Mouse (Mus musculus): ENCODE measurements at regions not wholly inside any gene's neighbourhood (a gene's known extent, or its start where the extent isn't known, plus 50 kb on each side); places are given as distances from the start of the nearest gene placed in this dataset.

GRCm38 (mm10) chr14:46088968-46089691, 290.1 kb upstream of the Gm15217 start:
- Histone ChIP-seq H3K36me3 (no peaks in the 10 kb centered on the region), H3K4me3 (no peak overlapping the region), H3K4me1 (peaks cover 7% of the 10 kb centered on the region; the same call in 1 of the 2 replicates), H3K9ac (no peak overlapping the region), H3K27me3 (replicated peaks) (no peaks in the 10 kb centered on the region), H3K27ac (replicated peaks) (no peak overlapping the region), H3K4me2 (no peak overlapping the region), H3K9me3 (no peaks in the 10 kb centered on the region)
- 67% methylated on average over 12 of the region's 12 CpGs for WGBS
- no peak for ATAC-seq (ENCODE audit: extremely low read depth, insufficient number of reproducible peaks, low FRiP score, low TSS enrichment)

- no peak for ATAC-seq (ENCODE audit: extremely low read depth, insufficient number of reproducible peaks, low FRiP score, low TSS enrichment)
- 72% methylated on average over 3 of the region's 3 CpGs for WGBS
- Histone ChIP-seq H3K4me2 (no peak overlapping the region), H3K36me3 (no peaks in the 10 kb centered on the region), H3K4me1 (no peaks in the 10 kb centered on the region), H3K4me3 (no peak overlapping the region), H3K27me3 (replicated peaks) (no peaks in the 10 kb centered on the region), H3K27ac (replicated peaks) (no peak overlapping the region), H3K9me3 (no peaks in the 10 kb centered on the region), H3K9ac (no peak overlapping the region)
These were observed 263.3 kb upstream of the Gm15217 start for GRCm38 (mm10) chr14:46115950-46116349.

- Histone ChIP-seq H3K4me1 (no peaks in the 10 kb centered on the region), H3K27ac (replicated peaks) (no peak overlapping the region), H3K9ac (no peak overlapping the region), H3K27me3 (replicated peaks) (no peaks in the 10 kb centered on the region), H3K4me2 (no peak overlapping the region), H3K36me3 (no peaks in the 10 kb centered on the region), H3K4me3 (no peak overlapping the region), H3K9me3 (no peaks in the 10 kb centered on the region)
- 89% methylated on average over 1 of the region's 1 CpGs for whole genome bisulfite sequencing
- ATAC-seq (ENCODE audit: extremely low read depth, insufficient number of reproducible peaks, low FRiP score, low TSS enrichment), result no peak
These were observed 252.7 kb upstream of the Gm15217 start for GRCm38 (mm10) chr14:46126541-46126940.

DNA sequence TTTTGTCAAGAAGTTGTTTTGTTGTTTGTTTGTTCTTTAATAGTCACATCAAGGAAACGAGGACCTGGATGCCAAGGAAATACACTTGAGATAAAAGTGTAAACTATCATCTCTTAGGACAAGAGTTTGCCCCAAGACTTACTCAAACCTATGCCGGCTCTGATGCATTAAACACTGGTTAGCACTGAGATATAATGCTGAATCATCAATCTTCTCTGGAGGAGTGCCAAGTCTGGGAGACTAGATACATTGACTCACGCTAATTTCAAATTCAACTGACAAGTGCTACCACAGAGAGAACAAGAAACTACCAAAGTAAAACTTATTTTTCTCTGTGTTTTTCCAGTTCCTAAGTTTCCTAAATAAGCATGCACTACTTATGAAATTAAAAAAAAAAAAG, 249.5 kb upstream of the Gm15217 start:
- Histone ChIP-seq H3K27ac (replicated peaks) (no peak overlapping the region), H3K4me3 (no peak overlapping the region), H3K4me1 (no peaks in the 10 kb centered on the region), H3K9ac (no peak overlapping the region), H3K36me3 (no peaks in the 10 kb centered on the region), H3K4me2 (no peak overlapping the region), H3K27me3 (replicated peaks) (no peaks in the 10 kb centered on the region), H3K9me3 (no peaks in the 10 kb centered on the region)
- 48% methylated on average over 3 of the region's 3 CpGs for WGBS
- no peak for ATAC-seq (ENCODE audit: extremely low read depth, insufficient number of reproducible peaks, low FRiP score, low TSS enrichment)

DNA sequence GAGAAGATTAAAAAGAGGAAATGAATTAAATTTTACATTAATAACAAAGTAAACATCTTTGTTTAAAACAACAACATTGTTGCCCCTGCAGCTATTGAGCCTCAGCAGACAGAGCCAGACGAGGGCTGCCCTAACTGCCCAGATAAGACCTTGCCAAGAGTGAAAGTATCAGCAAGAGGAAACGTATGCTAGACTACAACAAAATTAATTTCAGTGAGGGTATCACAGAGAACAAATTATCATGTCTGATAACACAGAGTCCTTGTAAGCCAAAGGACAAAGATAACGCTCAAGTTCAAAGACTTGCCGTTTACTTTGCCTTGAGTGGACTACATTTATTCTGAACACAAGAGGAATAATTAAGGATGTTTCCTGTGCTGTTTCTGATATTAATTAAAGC, 235.0 kb upstream of the Gm15217 start:
- H3K9ac ChIP-seq, result no peak overlapping the region
- 0 out of 2 replicates have a peak overlapping the region, but pooled peaks have one; percentile 4 for H3K4me3 ChIP-seq
- no peaks in the 10 kb centered on the region for H3K36me3 ChIP-seq
- ATAC-seq (ENCODE audit: extremely low read depth, insufficient number of reproducible peaks, low FRiP score, low TSS enrichment), result no peak
- 9% methylated on average over 4 of the region's 4 CpGs for WGBS
- H3K4me1 ChIP-seq, result peaks cover 22% of the 10 kb centered on the region
- peak overlapping the region; percentile 48 for H3K4me2 ChIP-seq
- 0 out of 2 replicates have a peak, but pooled peaks cover 6% of the 10 kb centered on the region for H3K27me3 ChIP-seq (replicated peaks)
- 0 out of 2 replicates have a peak, but pooled peaks cover 6% of the 10 kb centered on the region for H3K9me3 ChIP-seq
- peak overlapping the region; percentile 40 for H3K27ac ChIP-seq (replicated peaks)

GRCm38 (mm10) chr14:46144707-46145106, 234.5 kb upstream of the Gm15217 start:
- H3K4me1 ChIP-seq, result peaks cover 22% of the 10 kb centered on the region
- no peak overlapping the region for H3K9ac ChIP-seq
- no peaks in the 10 kb centered on the region for H3K36me3 ChIP-seq
- peak overlapping the region; percentile 4; the same call in 1 of the 2 replicates for H3K4me3 ChIP-seq
- peak overlapping the region; percentile 40 for H3K27ac ChIP-seq (replicated peaks)
- WGBS, result 28% methylated on average over 6 of the region's 6 CpGs
- H3K27me3 ChIP-seq (replicated peaks), result 0 out of 2 replicates have a peak, but pooled peaks cover 6% of the 10 kb centered on the region
- H3K4me2 ChIP-seq, result peak overlapping the region; percentile 48
- 0 out of 2 replicates have a peak, but pooled peaks cover 2% of the 10 kb centered on the region for H3K9me3 ChIP-seq
- no peak for ATAC-seq (ENCODE audit: extremely low read depth, insufficient number of reproducible peaks, low FRiP score, low TSS enrichment)

DNA sequence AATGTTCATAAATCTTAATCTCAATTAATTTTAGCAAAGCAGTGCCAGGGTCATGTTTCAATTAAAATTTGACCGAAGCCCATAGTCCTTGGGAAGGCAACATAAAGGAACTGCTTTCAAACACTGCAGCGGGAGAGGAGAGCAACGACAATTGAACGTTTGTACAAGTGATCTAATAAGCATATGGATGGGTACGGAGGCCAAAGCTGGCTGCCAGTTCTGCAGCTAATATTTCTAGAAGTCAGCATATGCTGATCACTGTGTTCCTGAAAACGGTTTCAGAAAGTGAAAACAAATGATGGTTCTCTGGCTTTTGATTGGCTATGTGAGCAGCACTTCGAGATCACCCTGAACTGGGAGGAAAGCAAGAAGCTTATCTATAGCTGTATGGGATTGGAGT, 233.6 kb upstream of the Gm15217 start:
- Histone ChIP-seq H3K4me2 (no peak overlapping the region), H3K27ac (replicated peaks) (no peak overlapping the region), H3K36me3 (no peaks in the 10 kb centered on the region), H3K9me3 (no peaks in the 10 kb centered on the region), H3K4me3 (no peak overlapping the region), H3K9ac (no peak overlapping the region), H3K4me1 (peaks cover 22% of the 10 kb centered on the region), H3K27me3 (replicated peaks) (0 out of 2 replicates have a peak, but pooled peaks cover 6% of the 10 kb centered on the region)
- no peak for ATAC-seq (ENCODE audit: extremely low read depth, insufficient number of reproducible peaks, low FRiP score, low TSS enrichment)
- 70% methylated on average over 7 of the region's 7 CpGs for WGBS

GRCm38 (mm10) chr14:46149073-46149661, 230.0 kb upstream of the Gm15217 start:
- Histone ChIP-seq H3K4me1 (peaks cover 17% of the 10 kb centered on the region), H3K9me3 (no peaks in the 10 kb centered on the region), H3K27me3 (replicated peaks) (0 out of 2 replicates have a peak, but pooled peaks cover 6% of the 10 kb centered on the region), H3K27ac (replicated peaks) (no peak overlapping the region), H3K4me2 (no peak overlapping the region), H3K9ac (no peak overlapping the region), H3K36me3 (no peaks in the 10 kb centered on the region), H3K4me3 (no peak overlapping the region)
- 74% methylated on average over 6 of the region's 6 CpGs for WGBS
- no peak for ATAC-seq (ENCODE audit: extremely low read depth, insufficient number of reproducible peaks, low FRiP score, low TSS enrichment)

GRCm38 (mm10) chr14:46158741-46159140, 220.5 kb upstream of the Gm15217 start:
- Histone ChIP-seq H3K27me3 (replicated peaks) (no peaks in the 10 kb centered on the region), H3K27ac (replicated peaks) (no peak overlapping the region), H3K4me1 (no peaks in the 10 kb centered on the region), H3K9ac (no peak overlapping the region), H3K4me3 (no peak overlapping the region), H3K9me3 (no peaks in the 10 kb centered on the region), H3K4me2 (no peak overlapping the region), H3K36me3 (no peaks in the 10 kb centered on the region)
- ATAC-seq (ENCODE audit: extremely low read depth, insufficient number of reproducible peaks, low FRiP score, low TSS enrichment), result no peak
- 55% methylated on average over 2 of the region's 2 CpGs for WGBS

GRCm38 (mm10) chr14:46172181-46172874, 206.9 kb upstream of the Gm15217 start:
- H3K36me3 ChIP-seq, result no peaks in the 10 kb centered on the region
- no peaks in the 10 kb centered on the region for H3K9me3 ChIP-seq
- 69% methylated on average over 9 of the region's 9 CpGs for WGBS
- no peak for ATAC-seq (ENCODE audit: extremely low read depth, insufficient number of reproducible peaks, low FRiP score, low TSS enrichment)
- H3K4me2 ChIP-seq, result no peak overlapping the region
- H3K9ac ChIP-seq, result no peak overlapping the region
- H3K4me1 ChIP-seq, result no peaks in the 10 kb centered on the region
- no peaks in the 10 kb centered on the region for H3K27me3 ChIP-seq (replicated peaks)
- H3K27ac ChIP-seq (replicated peaks), result no peak overlapping the region
- H3K4me3 ChIP-seq, result no peak overlapping the region

- H3K9me3 ChIP-seq, result no peaks in the 10 kb centered on the region
- H3K4me3 ChIP-seq, result no peak overlapping the region
- no peak for ATAC-seq (ENCODE audit: extremely low read depth, insufficient number of reproducible peaks, low FRiP score, low TSS enrichment)
- 55% methylated on average over 6 of the region's 6 CpGs for WGBS
- no peaks in the 10 kb centered on the region for H3K27me3 ChIP-seq (replicated peaks)
- H3K27ac ChIP-seq (replicated peaks), result no peak overlapping the region
- H3K4me1 ChIP-seq, result no peaks in the 10 kb centered on the region
- no peaks in the 10 kb centered on the region for H3K36me3 ChIP-seq
- H3K4me2 ChIP-seq, result no peak overlapping the region
- no peak overlapping the region for H3K9ac ChIP-seq
These were observed 206.3 kb upstream of the Gm15217 start for GRCm38 (mm10) chr14:46172875-46173324.
